Mouse (Mus musculus): Measurements from ENCODE around the gene Atp6v1fnb. TPM values are rescaled to one million over a fixed set of nuclear protein-coding genes. Genes with fewer than 3 reads are reported as not detected.

The Atp6v1fnb gene
- polyA plus RNA-seq, 1 experiment = not detected

DNA sequence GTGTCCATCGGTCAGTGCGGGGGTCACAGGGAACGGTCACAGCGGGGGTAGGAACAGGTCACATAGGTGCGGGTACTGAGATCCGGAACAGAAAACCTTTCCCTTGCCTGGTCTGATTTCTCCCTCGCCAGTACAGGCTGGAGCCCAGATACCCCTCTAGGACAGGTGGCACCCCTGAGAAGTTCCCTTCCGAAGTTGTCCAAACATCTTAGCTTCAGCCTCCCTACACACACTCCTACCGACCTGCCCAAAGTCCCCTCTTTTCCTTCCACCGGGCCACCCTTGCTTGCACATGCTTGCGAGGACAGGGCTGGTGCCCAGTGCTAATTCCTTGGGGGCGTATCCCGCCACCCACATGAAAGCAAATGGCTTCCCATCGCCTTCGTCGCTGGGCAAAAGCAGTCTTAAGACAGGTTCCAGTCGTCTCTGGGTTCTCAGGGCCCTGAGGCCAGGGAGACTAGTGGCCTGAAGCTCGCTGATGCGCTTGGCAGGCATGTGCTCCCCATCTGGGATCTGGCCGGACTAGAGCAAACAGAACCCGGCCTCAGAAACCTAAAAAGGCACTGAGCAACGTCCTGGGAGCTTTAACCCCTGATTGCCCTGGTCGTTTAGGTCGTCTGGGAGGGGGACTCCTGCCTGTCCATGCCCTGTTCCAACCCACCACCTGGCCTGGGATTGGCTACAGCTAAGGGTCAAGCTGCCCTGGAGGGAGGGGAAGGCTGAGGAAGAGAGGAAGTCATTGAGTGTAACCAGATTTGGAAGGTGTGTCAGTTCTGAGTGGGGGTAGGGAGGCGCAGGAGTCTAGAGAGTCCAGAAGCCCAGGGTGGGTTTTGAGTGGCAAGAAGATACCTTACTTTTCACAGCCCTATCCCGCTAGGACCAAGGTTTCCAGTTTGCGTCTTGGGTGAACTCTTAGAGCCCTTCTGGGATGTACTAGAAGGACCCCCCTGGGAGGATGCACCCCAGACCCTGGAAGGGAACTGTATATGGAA, 37.1 kb upstream of the Atp6v1fnb start:
- 44% methylated on average over 27 of the region's 27 CpGs for WGBS
- H3K4me3 ChIP-seq (ENCODE audit: insufficient read depth, low read depth, low read length) = peak overlapping the region; percentile 8
- TF ChIP-seq CTCF (IDR thresholded peaks at IDR 0.05; ENCODE audit: insufficient read depth, low read depth, low read length) (no peak), POLR2A (IDR thresholded peaks at IDR 0.05; ENCODE audit: insufficient read depth, low read depth, low read length) (no peak)
- H3K4me1 ChIP-seq (ENCODE audit: control insufficient read depth, insufficient read depth, low read length) = peaks cover 50% of the 10 kb centered on the region
- H3K27ac ChIP-seq (ENCODE audit: insufficient read depth, low read depth, low read length) = no peak overlapping the region

DNA sequence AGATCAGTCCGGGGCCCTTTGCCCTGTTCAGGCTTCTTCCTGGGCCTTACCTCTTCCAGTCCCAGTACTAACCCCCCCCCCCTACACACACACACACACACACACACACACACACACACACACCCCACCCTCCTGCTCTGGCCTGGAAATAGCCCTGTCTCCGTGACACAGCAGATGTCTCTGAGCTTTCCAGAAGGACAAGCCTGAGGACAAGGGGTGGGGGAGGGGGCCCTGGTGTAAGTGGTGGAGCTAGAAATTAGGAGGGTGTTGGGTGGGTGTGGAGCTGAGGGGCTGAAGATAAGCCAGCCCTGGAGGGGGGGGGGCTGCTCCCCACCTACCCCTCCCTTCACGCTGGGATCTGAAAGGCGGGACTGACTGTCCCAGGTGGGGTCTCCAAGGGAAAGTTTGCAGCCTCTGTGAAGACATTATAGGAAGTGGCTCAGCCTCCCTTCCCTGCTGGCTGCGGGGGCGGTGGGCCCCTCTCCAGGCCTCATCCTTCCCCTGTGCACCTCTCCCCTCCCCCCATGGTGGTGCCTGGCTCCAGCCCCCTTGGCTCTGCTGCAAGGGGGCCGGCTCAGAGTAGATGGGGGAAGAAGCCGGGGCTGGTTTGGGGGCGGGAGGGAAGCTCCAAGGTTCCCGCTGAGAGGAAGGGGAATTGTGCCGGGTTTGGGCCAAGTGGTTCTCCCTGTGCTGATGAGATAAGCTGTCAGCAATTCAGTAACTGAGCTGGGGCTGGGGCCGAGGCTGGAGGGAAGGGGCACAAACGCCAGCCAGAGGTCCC, 36.1 kb upstream of the Atp6v1fnb start:
- TF ChIP-seq POLR2A (IDR thresholded peaks at IDR 0.05; ENCODE audit: insufficient read depth, low read depth, low read length) = no peak
- TF ChIP-seq CTCF (IDR thresholded peaks at IDR 0.05; ENCODE audit: insufficient read depth, low read depth, low read length) = no peak
- Histone ChIP-seq H3K27ac (ENCODE audit: insufficient read depth, low read depth, low read length) (no peak overlapping the region), H3K4me3 (ENCODE audit: insufficient read depth, low read depth, low read length) (no peak overlapping the region), H3K4me1 (ENCODE audit: control insufficient read depth, insufficient read depth, low read length) (peaks cover 51% of the 10 kb centered on the region)
- WGBS = 28% methylated on average over 13 of the region's 13 CpGs

DNA sequence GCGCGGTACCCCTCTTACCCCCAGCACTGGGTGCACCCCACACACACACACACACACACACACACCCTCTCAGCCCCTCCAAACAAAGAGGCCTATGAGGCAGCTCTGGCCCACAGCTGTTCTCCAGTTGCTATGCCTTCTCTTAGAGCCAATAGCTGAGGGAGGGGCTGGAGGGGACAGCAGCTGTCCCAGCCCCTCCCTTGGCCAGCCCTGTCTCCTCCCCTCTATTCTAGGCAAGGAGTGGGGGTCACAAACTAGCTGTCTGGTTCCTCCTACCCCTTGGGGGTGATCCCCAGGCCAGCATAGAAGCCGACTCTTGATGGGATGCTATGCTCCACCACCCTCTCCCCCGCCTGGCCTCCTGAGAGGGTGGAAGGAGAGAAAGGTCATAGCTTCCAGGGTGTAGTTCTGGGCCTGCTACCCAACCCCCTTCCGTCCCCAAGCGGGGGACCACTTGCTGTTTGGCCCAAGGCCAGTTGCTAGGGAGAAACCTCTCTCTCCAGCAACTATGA, 35.2 kb upstream of the Atp6v1fnb start:
- H3K4me1 ChIP-seq (ENCODE audit: control insufficient read depth, insufficient read depth, low read length) = peaks cover 46% of the 10 kb centered on the region

DNA sequence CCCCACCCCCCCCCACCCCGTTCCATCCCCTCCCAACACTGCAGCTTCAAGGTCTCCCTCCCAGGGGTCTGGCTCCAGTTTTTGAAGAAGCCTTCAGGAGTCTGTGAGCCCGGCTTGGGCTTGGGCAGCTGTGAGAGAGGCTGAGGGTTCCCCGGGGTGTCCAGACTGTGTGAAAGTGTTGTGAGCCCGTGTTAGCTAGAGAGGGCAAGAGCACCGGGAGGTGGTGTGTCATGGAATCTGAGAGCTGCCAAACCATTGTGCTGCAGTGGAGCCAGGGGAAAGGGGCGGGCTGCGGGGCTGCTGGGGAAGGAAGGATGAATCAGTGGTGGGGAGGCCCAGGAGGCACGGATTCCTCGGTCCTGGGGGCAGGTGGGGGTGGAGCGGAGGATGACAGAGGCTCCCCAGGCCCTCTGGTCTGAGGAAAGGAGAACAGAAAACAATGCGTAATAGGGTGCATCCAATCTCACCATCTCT, 34.7 kb upstream of the Atp6v1fnb start:
- TF ChIP-seq CTCF (IDR thresholded peaks at IDR 0.05; ENCODE audit: insufficient read depth, low read depth, low read length) (no peak), POLR2A (IDR thresholded peaks at IDR 0.05; ENCODE audit: insufficient read depth, low read depth, low read length) (no peak)
- H3K4me1 ChIP-seq (ENCODE audit: control insufficient read depth, insufficient read depth, low read length) = peaks cover 43% of the 10 kb centered on the region
- 7% methylated on average over 11 of the region's 11 CpGs for WGBS
- H3K27ac ChIP-seq (ENCODE audit: insufficient read depth, low read depth, low read length) = no peak overlapping the region
- H3K4me3 ChIP-seq (ENCODE audit: insufficient read depth, low read depth, low read length) = no peak overlapping the region

More for the DNA sequence above, 35.2 kb upstream of the Atp6v1fnb start:
- TF ChIP-seq CTCF (IDR thresholded peaks at IDR 0.05; ENCODE audit: insufficient read depth, low read depth, low read length) (no peak), POLR2A (IDR thresholded peaks at IDR 0.05; ENCODE audit: insufficient read depth, low read depth, low read length) (no peak)
- whole genome bisulfite sequencing = 44% methylated on average over 6 of the region's 6 CpGs
- no peak overlapping the region for H3K4me3 ChIP-seq (ENCODE audit: insufficient read depth, low read depth, low read length)
- H3K27ac ChIP-seq (ENCODE audit: insufficient read depth, low read depth, low read length) = peak overlapping the region; percentile 15; the same call in 1 of the 2 replicates

DNA sequence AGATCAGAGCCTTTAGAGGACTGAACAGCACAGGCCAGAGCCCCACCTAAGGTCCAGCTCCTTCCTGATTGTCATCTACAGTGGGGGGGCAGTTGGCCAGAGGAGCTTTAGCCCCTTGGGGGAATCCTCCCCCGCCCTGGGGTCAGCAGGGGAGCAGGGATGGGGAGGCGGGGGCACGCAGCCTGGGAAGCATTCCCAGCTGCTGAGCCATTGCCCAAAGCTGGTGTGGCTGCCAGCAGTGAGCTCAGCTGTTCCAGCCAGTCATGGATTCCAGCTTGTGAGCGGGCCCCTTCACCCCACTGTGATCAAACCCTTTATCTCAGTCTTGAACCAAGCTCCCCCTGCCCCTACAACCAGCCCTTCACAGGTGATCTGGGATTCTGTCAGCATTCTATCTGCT, 32.0 kb upstream of the Atp6v1fnb start:
- Histone ChIP-seq H3K4me1 (ENCODE audit: control insufficient read depth, insufficient read depth, low read length) (peaks cover 24% of the 10 kb centered on the region), H3K4me3 (ENCODE audit: insufficient read depth, low read depth, low read length) (no peak overlapping the region), H3K27ac (ENCODE audit: insufficient read depth, low read depth, low read length) (no peak overlapping the region)
- TF ChIP-seq POLR2A (IDR thresholded peaks at IDR 0.05; ENCODE audit: insufficient read depth, low read depth, low read length) (no peak), CTCF (IDR thresholded peaks at IDR 0.05; ENCODE audit: insufficient read depth, low read depth, low read length) (no peak)
- 63% methylated on average over 4 of the region's 4 CpGs for WGBS

DNA sequence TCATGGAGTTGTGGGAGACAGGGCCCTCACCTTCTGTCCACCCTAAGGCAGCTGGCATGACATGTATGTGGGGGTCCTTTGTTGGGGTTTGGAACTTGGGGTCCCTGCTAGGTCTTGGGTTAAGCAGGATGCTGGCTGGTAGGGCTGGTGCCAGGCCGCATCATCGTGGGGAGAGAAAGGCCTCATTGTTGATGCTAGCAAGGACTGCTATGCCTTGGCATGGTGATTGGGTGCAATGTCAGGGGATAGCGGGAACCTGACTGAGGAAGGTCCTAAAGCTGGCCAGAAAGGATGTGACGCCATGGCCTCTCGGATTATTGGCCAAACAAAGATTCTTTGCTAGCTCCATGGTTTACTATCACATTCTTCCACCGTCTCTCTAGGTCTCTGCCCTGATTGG, 31.4 kb upstream of the Atp6v1fnb start:
- H3K4me3 ChIP-seq (ENCODE audit: insufficient read depth, low read depth, low read length) = no peak overlapping the region
- TF ChIP-seq POLR2A (IDR thresholded peaks at IDR 0.05; ENCODE audit: insufficient read depth, low read depth, low read length) (no peak), CTCF (IDR thresholded peaks at IDR 0.05; ENCODE audit: insufficient read depth, low read depth, low read length) (no peak)
- no peak overlapping the region for H3K27ac ChIP-seq (ENCODE audit: insufficient read depth, low read depth, low read length)
- peaks cover 22% of the 10 kb centered on the region for H3K4me1 ChIP-seq (ENCODE audit: control insufficient read depth, insufficient read depth, low read length)
- 73% methylated on average over 6 of the region's 6 CpGs for WGBS

DNA sequence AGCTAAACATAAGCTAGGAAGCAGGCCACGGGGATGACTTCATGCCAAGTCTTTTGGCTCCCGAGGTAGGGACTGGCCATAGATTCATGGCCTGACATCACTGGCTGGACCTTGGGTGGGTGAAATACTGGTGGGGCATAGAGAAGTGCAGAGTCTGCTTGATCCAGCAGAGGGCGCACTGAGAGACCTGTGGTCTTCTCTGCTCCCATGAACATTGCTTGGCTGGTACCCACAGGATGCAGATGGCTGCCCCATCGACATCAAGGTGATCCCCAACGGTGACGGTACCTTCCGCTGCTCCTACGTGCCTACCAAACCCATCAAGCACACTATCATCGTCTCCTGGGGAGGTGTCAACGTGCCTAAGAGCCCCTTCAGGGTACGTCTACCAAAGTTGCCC, 26.5 kb upstream of the Atp6v1fnb start:
- no peak for TF ChIP-seq POLR2A (IDR thresholded peaks at IDR 0.05; ENCODE audit: insufficient read depth, low read depth, low read length)
- TF ChIP-seq CTCF (IDR thresholded peaks at IDR 0.05; ENCODE audit: insufficient read depth, low read depth, low read length) = no peak
- H3K27ac ChIP-seq (ENCODE audit: insufficient read depth, low read depth, low read length) = no peak overlapping the region
- WGBS = 74% methylated on average over 11 of the region's 11 CpGs
- H3K4me1 ChIP-seq (ENCODE audit: control insufficient read depth, insufficient read depth, low read length) = no peaks in the 10 kb centered on the region
- H3K4me3 ChIP-seq (ENCODE audit: insufficient read depth, low read depth, low read length) = no peak overlapping the region

DNA sequence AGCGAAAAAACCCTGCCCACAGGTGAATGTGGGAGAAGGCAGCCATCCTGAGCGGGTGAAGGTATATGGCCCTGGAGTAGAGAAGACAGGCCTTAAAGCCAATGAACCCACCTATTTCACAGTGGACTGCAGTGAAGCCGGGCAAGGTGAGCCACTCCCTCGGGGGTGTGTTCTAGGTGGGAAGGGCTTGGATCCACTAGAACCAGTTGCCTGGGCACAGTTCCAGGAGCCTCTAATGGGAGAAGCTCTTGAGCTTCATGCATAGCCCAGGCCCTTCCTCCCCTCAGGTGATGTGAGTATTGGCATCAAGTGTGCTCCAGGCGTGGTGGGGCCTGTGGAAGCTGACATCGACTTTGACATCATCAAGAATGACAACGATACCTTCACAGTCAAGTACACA, 25.9 kb upstream of the Atp6v1fnb start:
- Histone ChIP-seq H3K4me3 (ENCODE audit: insufficient read depth, low read depth, low read length) (no peak overlapping the region), H3K27ac (ENCODE audit: insufficient read depth, low read depth, low read length) (no peak overlapping the region), H3K4me1 (ENCODE audit: control insufficient read depth, insufficient read depth, low read length) (no peaks in the 10 kb centered on the region)
- WGBS = 94% methylated on average over 7 of the region's 7 CpGs
- no peak for TF ChIP-seq CTCF (IDR thresholded peaks at IDR 0.05; ENCODE audit: insufficient read depth, low read depth, low read length)
- no peak for TF ChIP-seq POLR2A (IDR thresholded peaks at IDR 0.05; ENCODE audit: insufficient read depth, low read depth, low read length)
